9 mouse cellular contexts compared by ENCODE assay signal in the genomic region with DNA sequence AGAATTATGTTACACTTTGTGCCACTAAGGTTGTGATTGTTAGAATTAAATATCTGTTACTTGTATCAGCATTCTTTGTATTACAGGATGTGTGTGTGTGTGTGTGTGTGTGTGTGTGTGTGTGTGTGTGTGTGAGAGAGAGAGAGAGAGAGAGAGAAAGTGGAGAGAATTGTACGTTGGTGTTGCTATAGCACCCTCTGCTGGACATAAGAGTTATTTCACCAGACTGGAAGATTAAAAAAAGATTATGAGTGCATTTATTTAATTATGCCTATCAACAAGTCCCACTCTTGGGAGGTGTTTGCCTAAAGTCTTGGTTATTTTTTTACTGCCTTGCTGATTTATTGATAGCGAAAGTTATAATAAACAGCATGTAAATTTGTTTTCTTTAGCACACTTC.
DNase-seq lines count a peak whose midpoint lies in the region; ATAC-seq lines count a peak whose summit lies in the region.
"Had no signal": no experiment of that assay in that cellular context is flagged by ENCODE, and none has a peak within 500 bp of the region (broad histone marks: within the 10 kb centered on the region; RNA-seq: fewer than 3 reads in every experiment).

No protein-coding gene starts in this region.

- ATAC-seq in megakaryocyte-erythroid progenitor cell, adult 5-6 weeks (replicated peaks; ENCODE audit: low FRiP score, low TSS enrichment, poor library complexity, severe bottlenecking): peak; percentile 70; the same call in 1 of the 2 replicates
- no peak for ATAC-seq in erythroid progenitor cell, adult 5-6 weeks (replicated peaks; ENCODE audit: low FRiP score, poor library complexity, severe bottlenecking)

- DNase-seq in kidney, postnatal 14 days: peak; percentile 12
- no peak for DNase-seq in kidney, postnatal 10 days
- DNase-seq in CD4-positive, CD25-positive, alpha-beta regulatory T cell, adult 2 months (ENCODE audit: low read depth, low spot score): peak; percentile 63
- peak; percentile 23 for DNase-seq in R1 (ENCODE audit: low read depth, low spot score)
- DNase-seq in spleen, adult 12 weeks (ENCODE audit: low spot score): no peak
- DNase-seq: adrenal gland, postnatal 14 days; layer of hippocampus, adult 9-11 months had no signal

Comparison
In these comparisons a context has a peak if more than half of its experiments do, and no peak if none do; other contexts are left out.
1. DNase-seq: peak in kidney, postnatal 14 days (single experiment), CD4-positive, CD25-positive, alpha-beta regulatory T cell, adult 2 months (single experiment) and R1 (single experiment); none in kidney, postnatal 10 days (single experiment) and spleen, adult 12 weeks (single experiment).